Mouse (Mus musculus) gastrocnemius, adult 2 months (tissue): ENCODE results near the gene Foxa3. TPM values are rescaled to one million over a fixed set of nuclear protein-coding genes. Genes with fewer than 3 reads are reported as not detected.

ENCODE experiments used
- DNase-seq: peaks from one replicate; pipeline ENCODE4 v3.0.0; 2022
- H3K27ac ChIP-seq: fragments of 200-600 bp; 2 replicates; pipeline ENCODE4 v1.8.1; 2022; ENCODE audit warnings: mild to moderate bottlenecking
- H3K4me3 ChIP-seq: fragments of 200-600 bp; 2 replicates; pipeline ENCODE4 v1.8.1; 2022; ENCODE audit warnings: mild to moderate bottlenecking, moderate library complexity
- CTCF ChIP-seq: fragments of 200-600 bp; IDR thresholded peaks from 2 replicates; pipeline ENCODE4 v1.8.1; 2022; ENCODE audit warnings: antibody characterized with exemption, mild to moderate bottlenecking, moderate library complexity
- intact Hi-C: fragments of 180-260 bp; cut with DNase I; formaldehyde crosslinking; loops from one replicate; pipeline ENCODE4 v1.15.1; 2025
- total RNA-seq, 2 experiments: library from RNA; stranded (reverse); gene quantifications; 2 replicates each; pipeline ENCODE4 v1.2.3; 2021

The Foxa3 gene
- total RNA-seq, 2 experiments from 2014 or later = not detected

- no peak overlapping the region for H3K27ac ChIP-seq
- H3K4me3 ChIP-seq = no peak overlapping the region
- intact Hi-C loops = no loop called here
- no peak for DNase-seq
- no peak for TF ChIP-seq CTCF
Measured at GRCm38 (mm10) chr7:19021048-19021447, 2.3 kb downstream of the Foxa3 start.

- no peak for TF ChIP-seq CTCF
Measured at GRCm38 (mm10) chr7:19017909-19018308, 5.4 kb downstream of the Foxa3 start.

GRCm38 (mm10) chr7:19016042-19016441 is 7.3 kb downstream of the Foxa3 start:
- TF ChIP-seq CTCF = no peak
- DNase-seq = no peak
- no peak overlapping the region for H3K4me3 ChIP-seq
- intact Hi-C loops = no loop called here
- no peak overlapping the region for H3K27ac ChIP-seq

More at GRCm38 (mm10) chr7:19017909-19018308, 5.4 kb downstream of the Foxa3 start:
- intact Hi-C loops = no loop called here
- Histone ChIP-seq H3K27ac (no peak overlapping the region), H3K4me3 (no peak overlapping the region)
- DNase-seq = no peak

- TF ChIP-seq CTCF = no peak
- no peak for DNase-seq
- H3K4me3 ChIP-seq = no peak overlapping the region
- no peak overlapping the region for H3K27ac ChIP-seq
- intact Hi-C loops = no loop called here
Measured at GRCm38 (mm10) chr7:19014452-19014851, 8.9 kb downstream of the Foxa3 start.

- H3K4me3 ChIP-seq = no peak overlapping the region
- no peak for TF ChIP-seq CTCF
- intact Hi-C loops = no loop called here
- no peak overlapping the region for H3K27ac ChIP-seq
- no peak for DNase-seq
Measured at GRCm38 (mm10) chr7:19012882-19013281, 10.5 kb downstream of the Foxa3 start.

- H3K27ac ChIP-seq = peak overlapping the region; percentile 88
- DNase-seq = peak; percentile 68
Measured at GRCm38 (mm10) chr7:19012025-19012621, 11.2 kb downstream of the Foxa3 start.

GRCm38 (mm10) chr7:19010581-19010980 is 12.8 kb downstream of the Foxa3 start:
- no peak for TF ChIP-seq CTCF
- H3K4me3 ChIP-seq = no peak overlapping the region
- intact Hi-C loops = no loop called here
- H3K27ac ChIP-seq = no peak overlapping the region
- no peak for DNase-seq

More at GRCm38 (mm10) chr7:19012025-19012621, 11.2 kb downstream of the Foxa3 start:
- peak overlapping the region; percentile 74 for H3K4me3 ChIP-seq
- intact Hi-C loops = no loop called here
- TF ChIP-seq CTCF = no peak

- intact Hi-C loops = loop anchor here (2.0 to 5.0 kb wide), 2 partner anchors 15 to 85 kb away; partner anchors contain the start of genes Foxa3 and Six5
- Histone ChIP-seq H3K27ac (no peak overlapping the region), H3K4me3 (no peak overlapping the region)
- DNase-seq = no peak
- TF ChIP-seq CTCF = no peak
Measured at GRCm38 (mm10) chr7:19007026-19007977, 16.0 kb downstream of the Foxa3 start.

GRCm38 (mm10) chr7:19006476-19006875 is 16.9 kb downstream of the Foxa3 start:
- H3K27ac ChIP-seq = no peak overlapping the region
- intact Hi-C loops = loop anchor here (2.0 to 5.0 kb wide), 2 partner anchors 16 to 86 kb away; partner anchors contain the start of genes Foxa3 and Six5
- TF ChIP-seq CTCF = peak; percentile 100
- peak; percentile 86 for DNase-seq
- H3K4me3 ChIP-seq = no peak overlapping the region

GRCm38 (mm10) chr7:19005417-19006121 is 17.8 kb downstream of the Foxa3 start:
- DNase-seq = peak; percentile 47
- Histone ChIP-seq H3K4me3 (peak overlapping the region; percentile 78), H3K27ac (no peak overlapping the region)
- intact Hi-C loops = loop anchor here (2.0 to 5.0 kb wide), 2 partner anchors 17 to 87 kb away; partner anchors contain the start of genes Foxa3 and Six5
- no peak for TF ChIP-seq CTCF

- TF ChIP-seq CTCF = no peak
- H3K27ac ChIP-seq = peak overlapping the region; percentile 95
- peak overlapping the region; percentile 78 for H3K4me3 ChIP-seq
- intact Hi-C loops = loop anchor here (5.0 kb wide), 1 partner anchor 88 kb away; the partner anchor contains the start of gene Six5
- DNase-seq = peak; percentile 55
Measured at GRCm38 (mm10) chr7:19004631-19005079, 18.7 kb downstream of the Foxa3 start.

- intact Hi-C loops = loop anchor here (2.0 kb wide), 1 partner anchor 107 kb away; no protein-coding TSS in a partner anchor
- no peak for TF ChIP-seq CTCF
- peak within 1 kb of the TSS; percentile 95 for H3K27ac ChIP-seq
- peak; percentile 96 for DNase-seq
- H3K4me3 ChIP-seq = peak within 1 kb of the TSS; percentile 78
Measured at GRCm38 (mm10) chr7:19003902-19004630, 19.3 kb downstream of the Foxa3 start, which contains the start of gene Irf2bp1. TSS of gene Irf2bp1 (plus strand) at chr7:19004044.
